Mouse (Mus musculus): ENCODE results near the gene Dtnbp1. TPM values are rescaled to one million over a fixed set of nuclear protein-coding genes. Genes with fewer than 3 reads are reported as not detected.

Dtnbp1 gene
- total and polyA plus RNA-seq, 3 experiments, result 24.2 to 59.5 TPM; not detected in 1

- Histone ChIP-seq H3K27me3 (ENCODE audit: control insufficient read depth in 1 of 2, insufficient read depth in 2 of 2, low read length in 2 of 2) (no peaks in the 10 kb centered on the region), H3K4me3 (ENCODE audit: control insufficient read depth in 1 of 2, insufficient read depth in 1 of 2, low read depth in 2 of 2, low read length in 2 of 2) (no peak overlapping the region), H3K4me1 (ENCODE audit: control insufficient read depth in 1 of 2, insufficient read depth in 2 of 2, low read length in 2 of 2) (peaks cover 2 to 3% of the 10 kb centered on the region in 2 experiments; a peak in 2 of 4 replicates), H3K36me3 (ENCODE audit: control insufficient read depth in 1 of 2, insufficient read depth in 2 of 2, low read length in 2 of 2) (peaks cover 0 to 10% of the 10 kb centered on the region in 2 experiments), H3K9ac (ENCODE audit: control insufficient read depth, low read depth, low read length, poor library complexity, severe bottlenecking) (no peak overlapping the region), H3K27ac (ENCODE audit: control insufficient read depth, low read depth, low read length) (no peak overlapping the region), H3K9me3 (replicated peaks; ENCODE audit: insufficient read depth, low read length) (no peaks in the 10 kb centered on the region), H3K79me2 (ENCODE audit: control insufficient read depth, insufficient read depth, low read length, poor library complexity) (no peaks in the 10 kb centered on the region)
- DNase-seq (ENCODE audit: low read depth, low spot score), result no peak
- TF ChIP-seq POLR2AphosphoS2 (IDR thresholded peaks at IDR 0.05; ENCODE audit: low read length) (no peak), ZKSCAN1 (IDR thresholded peaks at IDR 0.05; ENCODE audit: low read depth, low read length) (no peak), EP300 (IDR thresholded peaks at IDR 0.05; ENCODE audit: low read depth in 1 of 2, low read length in 2 of 2) (no peak), ZC3H11A (IDR thresholded peaks at IDR 0.05; ENCODE audit: low read depth, low read length) (no peak), HCFC1 (IDR thresholded peaks at IDR 0.05; ENCODE audit: low read depth, low read length) (no peak), ZNF384 (IDR thresholded peaks at IDR 0.05; ENCODE audit: low read depth, low read length) (no peak), MXI1 (IDR thresholded peaks at IDR 0.05; ENCODE audit: low read depth, low read length) (no peak), MAZ (IDR thresholded peaks at IDR 0.05; ENCODE audit: low read depth, low read length) (no peak), GATA1 (IDR thresholded peaks at IDR 0.05; ENCODE audit: low read depth, low read length) (no peak), POLR2AphosphoS5 (IDR thresholded peaks at IDR 0.05; ENCODE audit: borderline replicate concordance, low read depth, low read length) (no peak), RAD21 (IDR thresholded peaks at IDR 0.05; ENCODE audit: low read depth, low read length) (no peak), MYC (IDR thresholded peaks at IDR 0.05; ENCODE audit: low read depth, low read length) (no peak), CTCF (IDR thresholded peaks at IDR 0.05 in 2 of 3, conservative IDR thresholded peaks at IDR 0.05 in 1 of 3; ENCODE audit: control insufficient read depth in 1 of 3, insufficient read depth in 1 of 3, low read depth in 2 of 3, low read length in 3 of 3, poor library complexity in 1 of 3, severe bottlenecking in 1 of 3) (no peak), SMC3 (IDR thresholded peaks at IDR 0.05; ENCODE audit: low read depth, low read length) (no peak), MAX (IDR thresholded peaks at IDR 0.05; ENCODE audit: low read length) (no peak)
Measured at GRCm38 (mm10) chr13:44979433-44979832, 22.5 kb downstream of the Dtnbp1 start.

DNA sequence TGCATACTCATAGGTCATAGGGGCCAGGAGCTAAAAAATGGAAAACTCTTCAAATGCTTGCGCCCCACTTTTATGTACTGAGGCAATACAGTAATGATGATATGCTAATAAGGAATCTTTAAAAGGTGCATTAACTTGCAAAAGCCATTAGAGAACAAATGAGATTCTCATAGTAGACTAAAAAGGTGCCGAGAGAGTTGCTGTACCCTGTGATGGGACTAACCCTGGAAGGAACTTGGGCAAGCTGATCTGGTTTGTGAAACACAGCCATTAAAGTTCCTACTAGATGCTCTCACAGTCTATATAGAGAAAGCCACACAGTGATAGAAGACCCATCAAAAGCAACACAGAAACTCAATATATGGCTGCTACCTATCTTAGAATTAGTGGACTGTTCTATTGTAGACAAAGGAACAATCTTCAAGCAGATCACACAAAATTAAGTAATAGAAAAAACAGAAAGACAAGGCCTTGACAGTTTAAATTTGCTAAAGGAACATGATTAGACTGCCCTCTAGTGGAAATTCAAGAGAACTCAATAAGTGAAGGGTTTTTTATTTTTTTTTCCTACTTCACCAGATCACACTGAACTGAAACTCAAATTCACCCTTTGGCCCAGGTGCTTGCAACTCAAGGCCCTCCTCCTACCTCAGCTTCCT, 24.3 kb downstream of the Dtnbp1 start:
- Histone ChIP-seq H3K36me3 (ENCODE audit: control insufficient read depth in 1 of 2, insufficient read depth in 2 of 2, low read length in 2 of 2) (no peaks in the 10 kb centered on the region; a peak in 2 of 4 replicates), H3K9me3 (replicated peaks; ENCODE audit: insufficient read depth, low read length) (no peaks in the 10 kb centered on the region), H3K79me2 (ENCODE audit: control insufficient read depth, insufficient read depth, low read length, poor library complexity) (no peaks in the 10 kb centered on the region), H3K4me3 (ENCODE audit: control insufficient read depth in 1 of 2, insufficient read depth in 1 of 2, low read depth in 2 of 2, low read length in 2 of 2) (no peak overlapping the region), H3K4me1 (ENCODE audit: control insufficient read depth in 1 of 2, insufficient read depth in 2 of 2, low read length in 2 of 2) (0 out of 4 replicates have a peak, but pooled peaks cover 0 to under 1% of the 10 kb centered on the region in 2 experiments), H3K27ac (ENCODE audit: control insufficient read depth, low read depth, low read length) (no peak overlapping the region), H3K9ac (ENCODE audit: control insufficient read depth, low read depth, low read length, poor library complexity, severe bottlenecking) (no peak overlapping the region), H3K27me3 (ENCODE audit: control insufficient read depth in 1 of 2, insufficient read depth in 2 of 2, low read length in 2 of 2) (no peaks in the 10 kb centered on the region)
- TF ChIP-seq NELFE (IDR thresholded peaks at IDR 0.05; ENCODE audit: low read depth, low read length) (no peak), ZNF384 (IDR thresholded peaks at IDR 0.05; ENCODE audit: low read depth, low read length) (peak; percentile 93), ZC3H11A (IDR thresholded peaks at IDR 0.05; ENCODE audit: low read depth, low read length) (peak; percentile 75), CTCF (IDR thresholded peaks at IDR 0.05 in 2 of 3, conservative IDR thresholded peaks at IDR 0.05 in 1 of 3; ENCODE audit: control insufficient read depth in 1 of 3, insufficient read depth in 1 of 3, low read depth in 2 of 3, low read length in 3 of 3, poor library complexity in 1 of 3, severe bottlenecking in 1 of 3) (peak in 2 of 3 experiments; percentile 51 to 76; a peak in 4 of 6 replicates), RAD21 (IDR thresholded peaks at IDR 0.05; ENCODE audit: low read depth, low read length) (peak; percentile 89), SMC3 (IDR thresholded peaks at IDR 0.05; ENCODE audit: low read depth, low read length) (peak; percentile 71), JUND (IDR thresholded peaks at IDR 0.05; ENCODE audit: low read depth, low read length) (no peak)
- DNase-seq (ENCODE audit: low read depth, low spot score), result peak; percentile 57
